Mouse (Mus musculus) hindlimb bud, embryonic 11.5 days (tissue): ENCODE data around the gene Efemp2.

Experiments
- DNase-seq: peaks from one replicate; pipeline ENCODE4 v3.0.0-alpha.2; 2012; ENCODE audit warnings: low read depth, low spot score; ENCODE audit errors: extremely low spot score

Efemp2 gene

DNA sequence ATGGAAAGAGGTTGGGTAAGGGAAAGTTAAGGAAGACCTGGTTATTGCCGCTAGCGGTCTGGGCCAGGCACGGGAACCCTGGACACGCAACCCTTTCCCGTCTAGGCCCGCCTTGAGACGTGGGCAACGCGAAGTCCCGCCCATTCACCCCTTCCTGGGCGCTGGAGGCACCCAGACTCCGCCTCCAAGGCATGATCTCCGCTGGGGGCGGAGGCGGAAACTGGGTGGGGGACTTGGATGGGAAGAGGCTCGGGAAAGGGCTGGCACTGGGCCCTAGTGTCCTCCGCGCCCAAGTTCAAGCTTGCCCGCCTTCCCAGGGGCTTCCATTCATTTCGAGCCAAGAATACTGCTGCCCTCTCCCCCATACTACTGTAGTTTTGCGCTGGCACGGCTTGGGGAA lies at the start of gene Efemp2:
TSS of gene Efemp2 (plus strand) at position 235 of the 400 bp plus-strand sequence.
- no peak for DNase-seq

GRCm38 (mm10) chr19:5424092-5424781 lies 49.5 kb upstream of the Efemp2 start:
- DNase-seq = no peak

- DNase-seq = peak; percentile 89
Observed at GRCm38 (mm10) chr19:5424782-5425741, 48.7 kb upstream of the Efemp2 start, which contains the start of the genes Drap1 and AI837181. Drap1 (minus strand) TSS chr19:5424979. AI837181 (plus strand) TSS chr19:5425144.

GRCm38 (mm10) chr19:5425906-5426565 lies 47.7 kb upstream of the Efemp2 start:
- no peak for DNase-seq

- no peak for DNase-seq
Observed at GRCm38 (mm10) chr19:5426640-5427290, 47.0 kb upstream of the Efemp2 start.

DNA sequence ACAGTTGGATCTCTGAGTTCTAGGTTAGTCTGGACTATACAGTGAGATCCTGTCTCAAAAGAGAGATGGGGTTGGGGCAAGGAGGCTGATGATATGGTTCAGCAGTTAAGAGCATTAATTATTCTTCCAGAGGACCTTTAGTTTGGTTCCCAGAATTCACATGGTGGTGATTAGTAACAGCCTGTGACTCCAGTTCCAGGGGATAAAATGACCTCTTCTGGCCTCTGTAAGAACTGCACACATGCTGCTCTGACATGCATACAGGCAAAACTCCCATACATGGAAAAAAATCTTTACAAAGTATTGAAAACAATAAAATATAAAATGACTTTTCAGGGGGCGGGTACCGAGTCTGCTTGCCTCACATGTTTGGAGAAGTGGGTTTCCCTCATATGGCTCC lies 45.7 kb upstream of the Efemp2 start:
- DNase-seq = no peak

GRCm38 (mm10) chr19:5429219-5429618 lies 44.5 kb upstream of the Efemp2 start:
- DNase-seq = no peak

GRCm38 (mm10) chr19:5429806-5430205 lies 43.9 kb upstream of the Efemp2 start:
- DNase-seq = no peak

GRCm38 (mm10) chr19:5430408-5430807 lies 43.3 kb upstream of the Efemp2 start:
- DNase-seq = no peak

GRCm38 (mm10) chr19:5431911-5432464 lies 41.8 kb upstream of the Efemp2 start:
- no peak for DNase-seq

GRCm38 (mm10) chr19:5432992-5433852 lies 40.5 kb upstream of the Efemp2 start:
- DNase-seq = no peak

GRCm38 (mm10) chr19:5433951-5434350 lies 39.8 kb upstream of the Efemp2 start:
- no peak for DNase-seq

DNA sequence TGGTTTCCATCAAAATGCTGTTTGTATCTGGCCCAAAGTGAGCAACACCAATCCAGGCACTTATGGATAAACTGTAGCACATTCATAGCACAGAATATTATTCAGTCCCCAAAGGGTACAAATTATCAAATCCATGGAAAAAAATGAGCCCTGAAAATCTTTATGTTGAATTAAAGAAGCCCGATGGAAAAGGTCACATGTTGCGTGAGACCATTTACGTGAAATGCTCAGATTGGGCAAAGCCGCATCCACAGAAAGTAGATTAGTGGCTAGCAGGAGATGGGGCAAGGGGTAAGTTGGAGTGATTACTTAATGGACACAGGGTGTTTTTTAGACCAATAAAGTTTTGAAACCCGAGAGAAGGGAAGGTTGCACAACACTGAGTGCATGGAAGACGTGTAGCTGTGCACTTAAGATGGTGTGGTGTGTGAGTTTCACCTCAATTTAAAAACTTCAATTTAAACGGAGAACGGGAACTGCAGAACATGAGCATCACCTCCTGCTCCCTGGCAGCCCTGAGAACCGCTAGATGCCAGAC lies 29.3 kb upstream of the Efemp2 start:
- DNase-seq = no peak

DNA sequence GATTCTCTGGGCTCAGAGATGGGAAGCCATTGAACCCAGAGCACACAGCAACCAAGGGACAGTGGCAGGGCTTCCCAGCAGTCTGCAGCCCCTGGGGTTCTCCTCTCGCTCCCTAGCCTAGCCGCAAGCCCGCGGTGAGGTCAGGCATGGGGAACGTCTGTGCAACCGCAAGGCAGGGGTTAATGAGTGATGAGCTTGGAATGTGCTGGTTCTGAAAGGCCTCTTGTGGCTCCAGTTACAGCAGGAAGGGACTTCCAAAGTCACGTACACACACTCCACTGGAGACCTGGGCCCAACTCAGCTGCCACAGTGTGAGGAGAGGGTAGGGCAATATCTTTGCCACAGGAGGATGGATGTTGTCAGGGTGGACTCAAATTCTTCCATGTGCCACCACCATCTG lies 28.8 kb upstream of the Efemp2 start:
- no peak for DNase-seq

- DNase-seq = no peak
Observed at GRCm38 (mm10) chr19:5445747-5446146, 28.0 kb upstream of the Efemp2 start.

GRCm38 (mm10) chr19:5447515-5448353 lies 26.0 kb upstream of the Efemp2 start, which contains the start of gene Fosl1:
Fosl1 (plus strand) TSS chr19:5447547.
- no peak for DNase-seq

DNA sequence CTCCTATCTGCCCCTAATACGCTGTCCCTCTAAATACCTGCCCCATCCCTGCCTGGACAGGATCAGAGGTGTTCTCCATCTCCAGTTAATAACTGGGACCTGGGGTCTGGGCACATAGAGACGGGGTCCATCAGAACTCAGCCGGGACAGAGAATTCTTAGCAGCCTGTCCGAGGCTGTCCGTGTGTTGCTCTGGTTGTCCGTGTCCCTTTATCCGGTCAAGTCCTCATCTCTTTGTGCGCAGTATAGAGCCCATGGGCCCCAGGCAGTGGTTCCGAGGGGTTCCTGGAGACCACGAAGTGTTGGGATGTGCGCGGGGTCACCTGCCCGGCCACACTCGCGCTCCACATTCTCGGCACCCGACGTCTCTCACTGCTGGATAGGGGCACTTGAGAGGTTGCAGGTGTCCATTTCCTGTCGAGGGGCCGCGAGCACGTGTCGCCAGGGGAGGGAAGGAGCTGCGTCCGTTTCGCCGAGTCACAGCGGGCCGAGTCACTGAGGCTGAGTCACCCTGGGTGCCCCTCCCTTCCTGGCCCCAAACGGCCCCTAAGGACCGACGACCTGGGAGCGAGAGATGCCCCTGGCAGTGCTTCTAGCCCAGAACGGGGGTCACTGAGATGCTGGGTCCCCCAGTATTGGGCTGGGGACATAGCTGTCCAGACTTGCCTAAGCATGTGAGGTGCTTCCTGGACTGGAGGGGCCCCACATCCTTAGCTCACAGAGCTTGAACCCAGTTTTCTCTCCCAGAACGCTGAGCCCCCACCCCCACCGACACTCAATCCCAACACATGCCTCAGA lies 25.2 kb upstream of the Efemp2 start:
- no peak for DNase-seq

DNA sequence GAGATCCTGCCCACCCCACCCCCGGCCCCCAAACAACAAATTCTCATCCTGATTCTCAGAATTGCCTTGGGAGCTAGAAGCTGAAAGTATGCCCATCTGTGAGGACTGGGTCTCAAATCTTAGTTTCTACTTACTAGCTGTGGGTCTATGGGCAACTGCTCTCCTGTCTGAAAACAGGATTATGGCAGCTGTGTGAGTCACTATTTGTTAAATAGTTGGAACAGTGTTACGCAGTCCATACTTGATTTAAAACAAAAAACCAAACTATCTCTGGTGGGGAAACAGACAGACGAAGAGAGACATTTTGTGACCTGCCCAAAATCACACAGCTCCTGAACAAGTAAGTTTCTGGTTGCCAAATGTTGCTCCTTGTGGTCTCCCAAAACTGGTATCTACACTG lies 24.1 kb upstream of the Efemp2 start:
- no peak for DNase-seq
